Mouse (Mus musculus) liver, adult 2 months (tissue): ENCODE results near the gene Atp8b5. TPM values are rescaled to one million over a fixed set of nuclear protein-coding genes. Genes with fewer than 3 reads are reported as not detected.

Source experiments
- DNase-seq: peaks from one replicate; pipeline ENCODE4 v3.0.0-alpha.2; 2011; ENCODE audit warnings: low read depth, low spot score; ENCODE audit errors: extremely low read depth
- H3K27ac ChIP-seq: fragments of 200-500 bp; replicated peaks from 2 replicates; pipeline ENCODE4 v1.5.1; 2012; ENCODE audit warnings: low read depth, mild to moderate bottlenecking, control low read depth, inconsistent platforms, low read length; ENCODE audit not compliant: insufficient read depth
- H3K27me3 ChIP-seq: fragments of 200-500 bp; 2 replicates; pipeline ENCODE4 v1.6.1; 2012; ENCODE audit warnings: mild to moderate bottlenecking, moderate library complexity, low read length, inconsistent platforms; ENCODE audit not compliant: control insufficient read depth, insufficient read depth
- H3K36me3 ChIP-seq: fragments of 200-500 bp; 2 replicates; pipeline ENCODE4 v1.6.1; 2012; ENCODE audit warnings: low read length, inconsistent platforms; ENCODE audit not compliant: control insufficient read depth, insufficient read depth
- H3K4me1 ChIP-seq: fragments of 200-500 bp; 2 replicates; pipeline ENCODE4 v1.6.1; 2011; ENCODE audit warnings: low read length; ENCODE audit not compliant: control insufficient read depth, insufficient read depth
- H3K4me3 ChIP-seq: fragments of 200-500 bp; 2 replicates; pipeline ENCODE4 v1.5.1; 2011; ENCODE audit warnings: low read depth, mild to moderate bottlenecking, control low read depth, low read length, moderate library complexity; ENCODE audit not compliant: insufficient read depth
- H3K79me2 ChIP-seq: fragments of 200-500 bp; 2 replicates; pipeline ENCODE4 v1.6.1; 2012; ENCODE audit warnings: inconsistent platforms, mild to moderate bottlenecking, low read length, moderate library complexity; ENCODE audit not compliant: control insufficient read depth, insufficient read depth
- H3K9ac ChIP-seq: fragments of 200-500 bp; 2 replicates; pipeline ENCODE4 v1.6.1; 2012; ENCODE audit warnings: low read depth, mild to moderate bottlenecking, control low read depth, inconsistent platforms, low read length
- CTCF ChIP-seq: fragments of 200-500 bp; IDR thresholded peaks from 2 replicates; pipeline ENCODE4 v1.5.1; 2011; ENCODE audit warnings: low read depth, low read length, control low read depth
- POLR2A ChIP-seq: fragments of 200-500 bp; IDR thresholded peaks from 2 replicates; pipeline ENCODE4 v1.6.1; 2011; ENCODE audit warnings: low read length, control low read depth; ENCODE audit not compliant: insufficient read depth; ENCODE audit errors: extremely low read depth
- WGBS: fragments of 180-500 bp; shearing (Covaris S2); methylation state at CpG from one replicate; pipeline ENCODE4 v1.1.7; 2018; 5-methylcytosine and 5-hydroxymethylcytosine counted together
- polyA plus RNA-seq: library from polyadenylated mRNA; depleted of rRNA; stranded (reverse); fragments of >200 nt; gene quantifications from 2 replicates; pipeline ENCODE4 v1.2.3, GENCODE M21; 2012
- total RNA-seq: library from RNA; depleted of rRNA; stranded (reverse); fragments of >200 nt; gene quantifications from 2 replicates; pipeline ENCODE4 v1.2.3, GENCODE M21; 2014

Gene Atp8b5
- total and polyA plus RNA-seq, 2 experiments, result 0.28 to 0.44 TPM

DNA sequence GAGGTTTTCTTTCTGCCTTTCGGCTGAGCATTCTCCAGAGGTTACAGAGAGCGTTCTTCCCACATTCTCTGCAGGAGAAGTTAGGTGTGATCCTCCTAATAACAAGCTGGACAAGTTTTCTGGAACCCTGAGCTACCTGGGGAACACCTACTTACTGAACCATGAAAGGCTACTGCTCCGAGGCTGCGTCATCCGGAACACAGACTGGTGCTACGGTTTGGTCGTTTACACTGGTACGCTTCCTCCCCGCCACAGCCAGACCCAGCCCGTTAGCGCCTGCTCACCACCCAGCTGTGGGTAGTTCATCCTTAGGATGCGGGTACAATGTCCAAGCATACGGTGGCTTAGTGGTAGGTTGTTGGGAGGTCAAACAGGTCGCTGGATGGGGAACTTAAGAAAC is 55.4 kb downstream of the Atp8b5 start:
- no peaks in the 10 kb centered on the region for H3K36me3 ChIP-seq
- H3K9ac ChIP-seq, result no peak overlapping the region
- no peak overlapping the region for H3K4me3 ChIP-seq
- H3K27ac ChIP-seq, result no peak overlapping the region
- no peak for DNase-seq
- no peaks in the 10 kb centered on the region for H3K4me1 ChIP-seq
- no peak for TF ChIP-seq POLR2A
- no peak for TF ChIP-seq CTCF
- no peaks in the 10 kb centered on the region for H3K27me3 ChIP-seq
- H3K79me2 ChIP-seq, result no peaks in the 10 kb centered on the region
- WGBS, result 86% methylated on average over 14 of the region's 14 CpGs

DNA sequence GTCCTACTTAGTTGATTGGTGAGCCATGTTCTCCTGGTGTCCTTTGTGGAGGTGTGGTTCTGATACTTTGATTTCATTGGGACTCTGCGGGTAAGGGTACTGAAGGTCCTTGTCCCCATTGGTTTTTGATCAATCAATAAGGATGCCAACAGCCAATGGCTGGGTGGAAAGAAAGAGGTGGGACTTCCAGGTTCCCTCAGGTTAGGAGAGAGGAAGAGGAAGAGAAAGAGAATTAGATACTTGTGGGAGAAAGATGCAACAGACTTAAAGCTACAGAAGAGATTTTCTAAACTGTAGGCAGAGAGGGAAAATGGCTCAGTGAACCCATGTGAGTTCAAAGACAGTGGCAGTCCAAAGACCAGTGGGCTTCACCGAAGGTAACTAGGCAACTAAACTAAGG is 60.2 kb downstream of the Atp8b5 start:
- H3K79me2 ChIP-seq, result no peaks in the 10 kb centered on the region
- H3K27me3 ChIP-seq, result no peaks in the 10 kb centered on the region
- no peaks in the 10 kb centered on the region for H3K4me1 ChIP-seq
- H3K27ac ChIP-seq, result no peak overlapping the region
- no peak for TF ChIP-seq POLR2A
- H3K36me3 ChIP-seq, result no peaks in the 10 kb centered on the region
- H3K4me3 ChIP-seq, result no peak overlapping the region
- 100% methylated on average over 2 of the region's 2 CpGs for WGBS
- no peak overlapping the region for H3K9ac ChIP-seq
- DNase-seq, result no peak

DNA sequence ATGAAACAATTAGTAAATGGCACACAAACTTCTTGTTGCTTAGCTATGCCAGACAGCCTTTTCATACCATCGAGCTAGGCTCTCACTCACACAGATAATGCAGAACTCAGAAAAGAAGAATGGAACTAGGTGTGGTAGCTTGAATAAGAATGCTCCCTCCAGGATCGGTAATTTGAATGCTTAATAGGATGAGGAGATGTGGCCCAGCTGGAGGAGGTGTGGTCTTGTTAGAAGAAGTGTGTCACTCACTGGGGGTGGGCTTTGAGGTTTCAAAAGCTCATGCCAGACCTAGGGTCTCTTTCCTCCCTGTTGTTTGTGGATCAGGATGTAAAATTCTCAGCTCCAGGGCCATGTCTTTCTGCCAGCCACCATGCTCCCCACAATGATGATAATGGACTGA is 67.8 kb downstream of the Atp8b5 start:
- H3K79me2 ChIP-seq, result no peaks in the 10 kb centered on the region
- DNase-seq, result no peak
- H3K36me3 ChIP-seq, result no peaks in the 10 kb centered on the region
- no peak overlapping the region for H3K9ac ChIP-seq
- no peaks in the 10 kb centered on the region for H3K4me1 ChIP-seq
- H3K27ac ChIP-seq, result no peak overlapping the region
- H3K27me3 ChIP-seq, result no peaks in the 10 kb centered on the region
- H3K4me3 ChIP-seq, result no peak overlapping the region
- 76% methylated on average over 2 of the region's 2 CpGs for WGBS
- TF ChIP-seq CTCF (no peak), POLR2A (no peak)

DNA sequence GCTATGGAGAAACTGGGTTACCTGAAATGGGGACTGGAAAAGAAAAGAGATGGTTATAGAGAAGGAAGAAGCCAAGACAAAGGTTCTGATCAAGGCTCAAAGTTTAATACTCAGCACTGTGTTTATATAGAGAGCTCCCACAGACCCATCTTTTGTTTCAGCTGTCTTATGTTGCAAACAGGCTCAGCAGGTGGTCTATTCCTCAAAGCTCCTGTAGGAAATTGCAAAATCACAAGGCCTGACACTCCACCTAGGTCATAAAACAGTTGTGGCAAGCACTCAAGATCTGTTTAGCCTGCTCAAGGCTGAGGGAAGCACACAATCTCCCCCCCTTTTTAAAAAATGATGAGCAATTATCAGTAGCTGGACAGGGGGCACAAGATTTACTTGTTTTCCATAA is 69.2 kb downstream of the Atp8b5 start:
- H3K79me2 ChIP-seq, result no peaks in the 10 kb centered on the region
- no peaks in the 10 kb centered on the region for H3K4me1 ChIP-seq
- DNase-seq, result no peak
- no peak overlapping the region for H3K9ac ChIP-seq
- H3K4me3 ChIP-seq, result no peak overlapping the region
- no peak for TF ChIP-seq POLR2A
- no peaks in the 10 kb centered on the region for H3K27me3 ChIP-seq
- H3K36me3 ChIP-seq, result no peaks in the 10 kb centered on the region
- no peak overlapping the region for H3K27ac ChIP-seq

DNA sequence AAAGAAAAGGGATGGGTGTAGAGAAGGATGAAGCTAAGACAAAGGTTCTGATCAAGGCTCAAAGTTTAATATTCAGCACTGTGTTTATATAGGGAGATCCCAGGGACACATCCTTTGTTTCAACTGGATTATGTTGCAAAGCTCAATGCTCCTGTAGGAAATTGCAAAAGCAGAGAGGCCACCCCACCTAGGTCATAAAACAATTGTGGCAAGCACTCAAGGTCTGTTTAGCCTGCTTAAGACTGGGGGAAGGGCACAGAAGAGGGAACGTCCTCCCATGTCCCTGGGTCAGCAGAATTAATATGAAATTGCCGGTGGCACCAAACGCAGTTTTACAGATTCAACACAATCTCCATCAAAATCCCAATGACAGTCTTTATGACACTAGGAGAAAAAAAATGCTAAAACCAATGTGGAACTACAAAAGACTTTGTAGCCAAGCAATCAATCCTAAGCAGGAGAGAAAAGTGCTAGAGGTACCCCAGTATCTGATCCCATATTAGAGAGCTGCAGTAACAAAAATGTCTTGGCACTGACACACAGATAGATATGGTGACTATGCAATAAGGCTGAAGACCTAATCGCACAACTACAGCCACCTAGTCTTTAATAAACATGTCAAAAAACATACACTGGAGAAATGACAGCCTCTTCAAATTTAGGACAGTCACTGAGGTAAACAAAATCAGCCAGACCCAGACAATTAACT is 73.3 kb downstream of the Atp8b5 start:
- Histone ChIP-seq H3K9ac (no peak overlapping the region), H3K27me3 (no peaks in the 10 kb centered on the region), H3K4me3 (no peak overlapping the region), H3K27ac (no peak overlapping the region), H3K36me3 (no peaks in the 10 kb centered on the region), H3K79me2 (no peaks in the 10 kb centered on the region), H3K4me1 (no peaks in the 10 kb centered on the region)
- WGBS, result 69% methylated on average over 4 of the region's 4 CpGs
- TF ChIP-seq CTCF (no peak), POLR2A (no peak)
- DNase-seq, result no peak

DNA sequence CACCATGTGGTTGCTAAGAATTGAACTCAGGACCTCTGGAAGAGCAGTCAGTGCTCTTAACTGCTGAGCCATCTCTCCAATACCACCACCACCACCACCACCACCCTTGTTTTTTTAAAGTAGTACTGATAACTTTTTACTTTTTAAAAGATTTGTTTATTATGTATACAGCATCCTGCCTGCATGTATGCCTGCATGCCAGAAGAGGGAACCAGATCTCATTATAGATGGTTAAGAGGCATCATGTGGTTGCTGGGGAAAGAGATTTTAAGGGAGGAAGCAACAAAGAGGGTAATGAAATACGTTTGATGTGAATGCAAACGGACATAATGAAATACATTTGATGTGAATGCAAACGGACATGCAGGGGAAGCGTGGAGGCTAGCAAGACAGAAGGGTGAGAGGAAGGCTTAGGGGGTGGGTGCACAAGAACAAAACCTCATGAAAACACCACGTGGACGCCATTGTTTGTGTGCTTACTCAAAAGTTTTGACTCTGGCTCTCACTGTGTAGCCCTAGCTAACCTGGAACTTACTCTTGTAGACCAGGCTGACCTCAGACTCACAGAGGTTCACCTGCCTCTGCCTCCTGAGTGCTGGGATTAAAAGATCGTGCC is 74.4 kb downstream of the Atp8b5 start:
- no peaks in the 10 kb centered on the region for H3K79me2 ChIP-seq
- no peak overlapping the region for H3K4me3 ChIP-seq
- no peak for TF ChIP-seq CTCF
- no peak for TF ChIP-seq POLR2A
- H3K27ac ChIP-seq, result no peak overlapping the region
- no peaks in the 10 kb centered on the region for H3K36me3 ChIP-seq
- H3K27me3 ChIP-seq, result no peaks in the 10 kb centered on the region
- no peaks in the 10 kb centered on the region for H3K4me1 ChIP-seq
- no peak overlapping the region for H3K9ac ChIP-seq
- no peak for DNase-seq
- 88% methylated on average over 7 of the region's 7 CpGs for WGBS
